Mouse (Mus musculus) layer of hippocampus, adult 11-12 months (tissue): ENCODE measurements around the gene Sdcbp2.
A peak's percentile ranks its signal among the peaks of the same experiment; 100 is the strongest.

ENCODE experiments used
- DNase-seq: peaks from one replicate; pipeline ENCODE4 v3.0.0; 2022; ENCODE audit warnings: low spot score

Gene Sdcbp2

DNA sequence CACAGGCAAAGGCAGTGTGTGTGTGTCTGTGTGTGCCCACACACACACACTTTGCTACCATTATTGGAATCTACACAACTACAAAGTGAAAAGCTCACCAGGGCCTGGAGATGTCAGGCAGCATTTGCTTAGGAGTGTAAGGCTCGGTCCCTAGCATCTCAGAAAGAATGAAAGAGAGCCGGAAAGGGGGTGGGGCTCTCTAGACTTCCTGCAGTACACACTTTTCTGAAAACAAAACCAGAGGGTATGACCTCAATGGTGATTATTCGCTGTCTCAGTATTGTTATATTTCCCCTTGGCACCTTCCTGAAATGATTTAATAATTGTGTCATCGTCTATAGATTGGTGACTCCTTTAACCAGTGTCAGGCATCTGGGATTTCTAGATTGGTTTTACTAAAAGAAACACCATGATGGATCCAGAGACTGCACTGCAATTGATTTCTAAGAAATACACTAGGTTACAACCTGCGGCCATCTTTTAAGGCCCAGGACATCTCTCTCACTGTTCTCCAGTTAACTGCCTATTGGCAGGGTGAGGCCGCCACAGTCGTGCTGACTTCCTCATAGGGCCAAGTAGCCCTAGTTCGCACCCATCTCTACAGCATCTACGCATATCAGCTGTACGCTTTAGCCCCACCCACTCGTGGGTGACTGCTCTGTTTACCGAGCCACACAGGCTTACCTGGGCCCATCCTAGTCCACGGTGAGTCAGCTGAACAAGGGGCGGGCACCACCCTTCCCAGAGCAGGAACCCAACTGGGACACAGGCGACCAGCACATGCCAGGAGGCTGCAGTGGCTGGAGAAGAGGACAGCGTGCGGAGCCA is at the start of gene Sdcbp2:
TSS of gene Sdcbp2 (plus strand) at position 750 of the 828 bp plus-strand sequence.
- DNase-seq = no peak

DNA sequence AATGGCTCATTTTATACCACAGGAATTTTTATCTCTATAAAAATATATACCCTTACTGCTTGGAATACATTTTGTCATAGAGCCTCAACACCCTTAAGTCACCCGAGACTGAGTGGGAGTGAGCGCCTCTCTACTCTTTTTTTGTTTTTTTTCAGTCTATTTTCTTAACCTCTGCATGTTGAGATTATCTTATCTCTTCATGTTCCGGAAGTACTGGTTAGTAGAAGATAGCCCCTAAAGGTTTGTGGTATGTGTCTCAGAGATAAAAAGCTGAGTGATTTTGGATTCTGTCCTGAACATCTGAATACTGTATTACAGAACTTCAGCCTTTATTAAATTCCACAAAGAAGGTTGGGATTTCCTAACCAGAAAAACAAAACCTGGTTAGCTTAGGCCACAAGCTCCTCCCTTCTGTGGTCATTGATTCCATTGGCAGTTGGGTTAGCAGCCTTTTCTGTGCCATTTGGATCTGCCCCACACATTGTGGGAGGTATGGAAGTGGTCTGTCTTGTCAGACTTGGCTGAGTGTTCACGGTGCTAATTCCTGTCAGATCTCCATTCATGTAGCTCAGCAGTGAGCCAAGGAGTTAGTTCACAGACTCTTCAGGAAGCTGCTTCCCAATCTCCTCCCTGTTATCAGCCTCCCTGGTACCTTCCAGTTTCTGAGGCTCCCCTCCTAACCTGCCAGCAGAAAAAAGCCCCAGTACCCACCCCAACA is 47.9 kb upstream of the Sdcbp2 start:
- DNase-seq = no peak

DNA sequence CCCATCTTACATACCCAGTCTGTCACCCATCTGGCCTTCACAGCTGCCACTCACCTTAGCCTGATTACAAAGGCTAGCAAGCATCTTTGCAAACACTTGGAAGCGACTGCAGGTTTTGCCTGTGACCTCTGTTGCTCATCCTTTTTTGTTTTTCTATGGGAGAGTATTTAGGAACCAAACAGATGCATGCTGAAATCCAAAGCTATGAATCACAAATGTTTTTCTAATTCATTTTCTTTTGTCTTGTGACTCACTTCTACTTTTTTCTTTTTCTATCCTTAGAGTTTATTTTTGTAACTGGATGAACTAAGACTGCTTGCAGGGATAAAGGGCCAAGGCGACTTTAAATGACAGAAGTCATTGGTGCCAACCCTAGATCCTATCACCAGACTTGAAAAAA is 46.9 kb upstream of the Sdcbp2 start:
- no peak for DNase-seq

DNA sequence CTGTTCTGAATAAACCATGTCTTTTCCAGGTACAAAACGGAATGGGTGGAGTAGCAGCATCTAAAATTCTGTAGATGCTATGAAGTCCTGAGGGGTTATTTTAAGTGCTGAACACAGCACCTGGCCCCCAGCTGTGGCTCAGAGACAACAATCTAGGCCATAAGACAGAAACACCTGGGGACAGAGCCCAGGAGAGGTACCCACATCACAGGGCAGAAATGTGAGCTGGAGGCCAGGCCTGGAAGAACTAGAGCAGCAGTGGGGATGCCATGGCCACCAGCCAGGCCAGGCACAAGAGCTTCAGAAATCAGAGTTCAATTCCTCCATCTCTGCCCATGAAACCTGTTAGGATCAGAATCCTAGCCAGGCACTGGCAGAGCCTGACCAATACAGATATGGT is 44.4 kb upstream of the Sdcbp2 start:
- no peak for DNase-seq

DNA sequence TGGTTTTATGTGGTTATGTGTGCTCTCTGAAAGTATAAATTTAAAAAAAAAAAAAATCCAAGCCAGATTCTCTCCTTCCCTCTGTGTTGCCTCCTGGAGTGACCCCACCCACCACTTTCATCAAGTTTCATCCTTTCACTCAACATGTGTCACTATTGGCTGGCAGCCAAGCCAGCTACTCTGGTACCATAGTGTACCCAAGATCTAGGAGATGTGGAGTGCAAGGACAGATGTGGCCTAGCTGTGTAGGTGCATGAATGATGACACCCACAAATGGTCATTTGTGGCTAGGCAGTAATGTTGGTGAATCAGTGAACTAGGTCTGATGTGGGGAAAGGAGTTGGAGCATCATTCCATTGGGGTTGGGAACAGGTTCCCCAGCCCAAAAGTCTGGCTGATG is 43.3 kb upstream of the Sdcbp2 start:
- DNase-seq = no peak

DNA sequence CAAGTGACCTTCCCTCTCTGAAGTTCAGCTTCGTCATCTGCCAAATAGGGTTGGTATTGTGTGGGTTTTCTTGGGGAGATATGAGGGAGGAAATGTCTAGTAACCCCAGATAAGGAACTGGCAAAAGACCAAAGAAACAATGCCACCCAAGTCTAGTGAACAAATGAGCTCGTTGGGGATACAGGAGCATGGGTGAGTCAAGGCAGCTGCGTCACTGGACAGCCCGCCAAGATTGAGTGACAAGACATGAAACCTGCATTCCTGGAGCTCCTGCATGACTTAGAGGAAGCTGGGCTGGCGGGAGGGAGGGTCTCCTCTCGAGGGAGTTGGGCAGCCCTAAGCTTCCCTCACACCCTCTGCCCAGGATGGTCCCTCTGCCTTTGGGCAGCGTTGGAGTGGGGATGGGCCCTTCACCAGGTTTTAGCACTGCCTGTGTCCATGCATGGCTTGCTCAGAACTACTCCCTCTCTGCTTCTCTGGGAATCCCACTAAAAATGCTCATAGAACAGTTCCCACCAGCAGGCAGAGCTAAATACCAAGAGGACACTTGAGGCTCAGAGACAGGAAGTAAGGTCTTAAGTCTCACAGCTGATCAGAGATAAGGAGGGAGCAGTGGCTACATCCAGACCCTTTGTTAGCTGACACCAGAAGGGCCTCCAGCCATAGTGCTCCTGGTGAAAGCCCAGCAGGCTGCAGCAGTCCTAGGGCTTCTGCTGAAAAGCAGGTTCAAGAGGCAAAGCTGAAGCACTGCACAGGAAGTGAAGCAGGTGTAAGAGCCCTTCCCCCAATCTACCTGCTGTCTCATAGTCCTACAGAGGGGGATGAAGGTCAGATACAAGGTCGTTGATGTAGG is 41.8 kb upstream of the Sdcbp2 start:
- no peak for DNase-seq

DNA sequence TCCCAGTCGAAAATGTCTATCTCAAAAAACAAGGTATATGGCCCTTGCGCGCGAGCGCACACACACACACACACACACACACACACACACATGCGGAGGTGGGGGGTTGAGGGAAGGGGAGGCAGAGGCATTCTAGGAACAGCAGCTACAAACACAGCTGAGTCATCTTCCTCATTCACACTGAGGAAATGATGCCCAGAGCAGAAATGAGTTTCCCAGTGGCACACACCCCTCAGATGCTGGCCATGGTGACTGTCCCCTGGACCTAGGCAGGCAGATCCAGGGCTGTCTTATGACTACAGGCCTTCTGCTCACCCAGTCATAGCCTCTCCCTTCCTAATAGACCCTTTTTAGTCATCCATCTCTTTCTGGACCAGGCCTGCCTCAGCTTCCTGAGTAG is 38.8 kb upstream of the Sdcbp2 start:
- no peak for DNase-seq

DNA sequence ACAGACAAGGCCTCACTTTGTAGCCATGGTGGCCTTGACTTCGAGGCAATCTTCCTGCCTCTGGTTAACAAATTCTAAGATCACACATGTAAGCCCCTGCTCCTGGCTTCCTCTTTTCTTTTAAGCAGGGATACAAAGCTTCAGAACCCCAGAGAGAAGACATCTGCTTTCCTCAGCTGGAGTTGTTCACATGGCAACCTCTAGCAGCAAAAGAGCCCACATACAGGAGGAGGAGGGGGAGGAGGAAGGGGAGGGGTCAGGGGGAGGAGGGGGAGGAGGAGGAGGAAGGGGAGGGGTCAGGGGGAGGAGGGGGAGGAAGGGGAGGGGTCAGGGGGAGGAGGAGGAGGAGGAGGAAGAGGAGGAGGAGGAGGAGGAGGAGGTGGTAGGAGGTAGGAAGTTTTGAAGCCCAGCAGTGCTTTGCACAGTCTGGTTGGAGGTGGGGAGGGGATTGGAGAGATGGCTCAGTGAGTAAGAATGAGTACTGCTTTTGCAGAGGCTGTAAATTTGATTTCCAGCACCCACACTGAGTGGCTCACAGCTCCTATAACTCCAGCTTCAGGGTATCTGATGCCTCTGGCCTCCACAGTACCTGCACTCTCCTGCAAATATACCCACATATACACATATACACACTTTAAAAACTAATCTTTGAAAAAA is 36.3 kb upstream of the Sdcbp2 start:
- DNase-seq = no peak

DNA sequence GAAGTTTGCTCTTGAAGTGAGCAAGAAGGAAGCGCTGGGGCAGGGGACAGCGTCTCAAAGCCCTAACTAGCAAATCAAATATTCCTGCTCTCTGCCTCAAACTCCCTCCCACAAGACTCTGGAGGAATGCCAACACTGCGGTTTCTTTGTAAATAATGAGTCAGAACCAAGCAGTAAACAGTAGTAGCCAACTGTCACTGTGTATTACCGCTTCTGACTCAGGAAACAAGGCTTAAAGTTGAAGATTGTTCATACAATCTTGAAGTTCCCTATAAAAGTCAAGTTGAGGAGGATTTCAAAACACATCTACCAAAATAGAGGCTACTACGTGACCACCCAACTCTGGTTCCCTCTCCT is 35.8 kb upstream of the Sdcbp2 start:
- peak; percentile 64 for DNase-seq

DNA sequence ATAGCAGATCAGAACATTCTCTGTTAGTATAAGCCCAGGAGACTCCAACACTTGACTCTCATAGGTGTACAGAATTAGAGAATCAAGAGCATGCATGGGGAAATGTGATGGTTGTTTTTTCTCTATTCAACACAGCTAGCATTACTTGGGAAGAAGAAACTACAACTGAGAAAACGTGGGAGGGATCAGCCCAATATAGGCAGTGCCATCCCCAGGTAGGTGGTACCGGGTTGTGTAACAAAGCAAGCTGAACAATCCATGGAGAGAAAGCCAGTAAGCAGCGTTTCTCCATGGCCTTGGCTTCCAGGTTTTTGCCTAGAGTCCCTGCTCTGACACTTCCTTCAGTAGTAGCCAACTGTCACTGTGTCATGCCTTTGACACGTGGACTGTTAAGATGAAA is 33.8 kb upstream of the Sdcbp2 start:
- no peak for DNase-seq

DNA sequence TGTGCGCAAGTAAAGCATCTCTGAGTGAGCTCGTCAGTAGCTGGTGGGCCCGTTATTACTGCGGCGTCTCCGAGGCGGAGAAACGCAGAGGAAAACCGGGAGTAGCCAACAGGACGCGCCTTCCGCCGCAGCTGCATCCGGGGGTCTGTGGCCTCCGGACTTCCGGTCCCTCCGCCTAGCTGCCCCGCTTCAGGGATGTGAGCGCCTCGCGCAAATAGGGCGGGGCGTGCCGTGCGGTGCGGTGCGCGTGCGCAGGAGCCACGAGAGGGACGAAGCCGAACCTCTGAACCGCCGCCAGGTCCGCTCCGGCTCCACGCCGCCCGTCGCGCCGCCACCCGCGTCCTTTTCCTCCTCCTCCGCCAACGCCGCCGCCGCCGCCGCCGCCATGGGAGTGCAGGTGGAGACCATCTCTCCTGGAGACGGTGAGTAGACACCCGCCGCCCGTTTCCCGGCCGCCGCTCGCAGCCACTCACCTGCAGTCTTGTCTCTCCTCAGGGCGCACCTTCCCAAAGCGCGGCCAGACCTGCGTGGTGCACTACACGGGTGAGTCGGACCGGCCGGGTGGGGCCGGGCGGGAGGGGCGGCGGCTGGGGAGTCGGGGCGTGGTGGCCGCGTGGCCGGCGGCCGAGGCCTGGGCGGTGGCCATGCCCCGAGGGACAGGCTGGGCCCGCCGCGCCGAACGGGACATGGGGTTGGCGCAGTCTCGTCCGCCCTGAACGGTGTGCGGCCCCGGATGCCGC is 29.9 kb upstream of the Sdcbp2 start, which contains the start of gene Fkbp1a:
TSS of gene Fkbp1a (plus strand) at position 161 of the 740 bp plus-strand sequence.
- DNase-seq = peak; percentile 96

DNA sequence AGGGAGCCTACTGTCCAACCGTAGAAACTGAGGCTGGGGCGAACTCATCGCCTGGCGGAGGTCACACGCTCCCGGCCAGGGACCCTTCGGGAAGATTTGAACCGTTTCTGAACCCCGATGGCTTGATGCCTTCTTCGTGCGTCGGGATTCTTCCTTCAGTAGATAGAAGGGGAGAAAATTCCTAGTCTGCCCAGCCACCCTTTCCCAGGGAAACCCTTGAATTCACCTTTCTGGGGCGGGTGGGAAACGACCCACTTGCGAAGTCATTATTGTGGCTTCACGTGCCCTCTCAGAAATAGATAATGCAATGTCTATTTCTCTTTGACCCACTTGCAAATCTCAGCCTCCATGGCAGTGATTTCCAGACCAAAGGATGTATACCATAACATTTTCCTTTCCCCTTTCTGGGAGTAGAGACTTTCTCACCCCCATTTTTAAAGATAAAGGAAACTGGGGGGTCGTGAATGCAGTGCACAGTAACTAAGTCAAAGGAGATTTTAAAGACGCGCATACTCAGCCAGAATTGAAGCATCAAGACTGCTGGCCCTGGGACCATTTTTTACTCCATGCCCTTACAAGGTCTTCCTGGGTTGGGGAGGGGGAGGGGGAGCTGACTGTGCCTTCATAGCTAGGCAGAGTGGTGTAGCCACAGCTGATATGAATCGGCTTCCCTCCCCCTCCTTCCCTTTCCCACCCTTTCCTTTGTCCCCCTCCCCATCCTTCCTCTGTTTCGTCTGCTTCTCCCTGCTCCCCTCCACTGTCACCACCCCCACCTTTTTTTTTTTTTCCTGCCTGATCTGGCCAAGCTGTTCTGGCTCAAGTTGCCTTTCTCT is 29.1 kb upstream of the Sdcbp2 start:
- DNase-seq = peak; percentile 55

DNA sequence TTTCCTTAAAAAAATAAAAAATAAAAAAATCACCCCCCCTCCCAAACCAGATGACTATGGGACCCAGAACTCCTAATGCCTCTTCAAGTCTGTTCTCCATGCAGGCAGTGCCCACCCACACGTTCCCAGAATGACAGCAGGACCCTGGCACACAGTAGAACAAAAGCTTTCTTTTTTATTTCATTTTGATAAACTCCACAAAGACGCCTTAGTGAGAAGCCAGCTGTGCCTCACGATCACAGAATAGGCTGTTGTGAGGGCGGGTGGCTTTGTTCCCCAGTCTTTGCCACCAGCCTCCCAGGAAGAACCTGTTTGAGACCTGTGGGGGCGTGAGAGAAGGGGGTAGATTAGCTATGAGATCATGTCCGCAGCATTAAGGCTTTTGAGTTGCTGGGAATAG is 27.7 kb upstream of the Sdcbp2 start:
- peak; percentile 61 for DNase-seq

DNA sequence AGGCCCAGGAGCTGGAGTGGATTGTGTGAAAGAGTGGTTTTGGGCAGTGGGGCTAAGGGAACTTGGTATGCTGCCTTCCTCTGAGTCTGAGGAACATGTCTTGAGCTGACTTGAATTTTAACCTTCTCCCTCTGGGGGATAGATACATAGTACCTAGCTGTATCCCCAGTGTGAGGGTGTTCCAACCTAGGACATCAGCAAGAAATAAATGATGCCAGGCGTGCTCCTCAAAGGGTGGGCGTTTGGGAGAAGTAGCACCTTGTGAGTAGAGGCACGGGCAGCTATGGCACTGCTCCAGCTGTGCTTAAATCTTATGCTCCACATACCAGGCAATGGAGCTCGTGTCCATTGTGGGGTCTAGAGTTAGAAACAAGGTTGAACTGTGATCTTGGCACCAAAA is 25.9 kb upstream of the Sdcbp2 start:
- no peak for DNase-seq

DNA sequence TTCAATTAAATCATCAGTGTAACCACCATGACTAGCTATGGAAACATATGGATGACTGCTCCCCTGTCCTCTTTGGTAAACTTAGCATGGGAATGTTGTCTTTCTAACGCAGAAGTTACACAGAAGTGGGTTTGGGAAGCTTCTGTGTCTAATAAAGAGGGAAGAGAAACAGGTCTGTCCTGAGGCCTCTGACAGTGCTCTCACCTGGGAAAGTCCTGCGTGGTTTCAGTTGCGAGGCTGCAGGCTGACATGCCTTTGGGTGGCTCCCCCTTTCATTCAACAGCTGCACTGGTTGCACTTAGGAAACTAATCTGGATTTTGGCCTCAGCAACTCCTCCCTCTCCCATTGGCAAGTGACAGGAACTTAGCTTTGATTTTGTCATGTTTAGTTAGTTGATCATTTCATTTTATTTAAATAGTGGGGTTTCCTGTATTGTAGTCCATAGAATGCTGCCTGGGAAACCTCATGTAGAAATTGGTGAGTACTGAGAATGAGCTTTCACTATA is 22.8 kb upstream of the Sdcbp2 start:
- no peak for DNase-seq

DNA sequence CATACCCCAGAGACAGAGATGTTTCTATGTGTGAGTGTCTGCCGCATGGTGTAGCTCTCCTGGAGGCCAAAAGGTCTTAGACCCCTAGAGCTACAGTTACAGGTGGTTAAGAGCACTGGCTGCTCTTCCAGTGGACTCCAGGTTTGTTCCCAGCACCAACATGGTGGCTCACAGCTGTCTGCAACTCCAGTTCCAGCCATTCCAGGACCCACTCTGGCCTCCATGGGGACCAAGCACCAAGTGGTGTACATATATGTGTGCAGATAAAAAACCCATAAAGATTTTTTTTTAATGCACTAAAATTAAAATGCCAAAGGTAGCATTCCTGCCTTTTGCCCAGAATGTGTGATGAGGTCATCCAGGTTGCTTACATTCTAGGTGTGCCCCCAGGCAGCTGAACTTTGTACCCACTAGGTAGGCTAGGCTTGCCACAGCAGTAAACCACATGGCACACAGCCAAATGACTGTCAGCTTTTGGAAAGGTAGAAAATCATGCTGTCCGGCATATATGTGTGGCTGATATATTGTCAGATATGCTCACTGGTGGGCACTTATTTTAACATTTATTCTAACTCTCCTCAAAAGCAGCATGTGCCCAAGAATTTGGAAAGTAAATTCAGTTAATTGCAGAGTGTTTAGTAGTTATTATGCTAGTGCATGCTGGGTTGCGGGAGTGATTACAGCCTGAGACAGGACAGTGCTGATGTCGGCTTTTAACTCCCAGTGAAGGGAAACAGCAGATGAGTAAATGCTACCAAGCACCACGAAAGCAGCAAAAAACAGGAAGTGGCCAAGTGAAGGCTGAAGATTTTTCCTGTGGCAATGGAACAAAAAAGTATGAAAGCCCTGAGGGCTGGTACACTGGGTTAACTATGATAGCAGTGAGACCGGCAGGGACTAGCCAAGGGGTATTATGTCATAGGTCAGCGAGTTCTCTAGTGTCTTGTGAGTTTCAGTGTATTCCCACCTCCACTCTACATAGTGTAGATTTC is 9.2 kb upstream of the Sdcbp2 start:
- no peak for DNase-seq

DNA sequence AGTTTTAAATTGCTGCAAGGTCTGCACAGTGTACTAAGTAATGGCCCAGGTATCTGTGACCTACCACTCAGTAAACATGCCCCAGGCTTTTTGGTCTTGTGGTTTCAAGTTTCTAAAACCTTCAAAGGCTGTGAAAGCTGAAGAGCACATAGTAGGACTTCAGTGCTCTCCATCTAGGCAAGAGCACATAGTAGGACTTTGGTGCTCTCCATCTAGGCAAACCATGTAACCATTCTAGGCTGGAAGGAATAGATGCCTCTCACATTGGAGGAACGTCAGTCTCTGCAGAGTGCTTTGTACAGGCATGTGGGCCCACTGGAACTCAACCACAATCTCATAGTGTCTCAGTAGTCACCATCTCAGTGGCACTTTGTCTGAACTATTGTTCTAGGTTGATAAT is 8.4 kb upstream of the Sdcbp2 start:
- DNase-seq = no peak

DNA sequence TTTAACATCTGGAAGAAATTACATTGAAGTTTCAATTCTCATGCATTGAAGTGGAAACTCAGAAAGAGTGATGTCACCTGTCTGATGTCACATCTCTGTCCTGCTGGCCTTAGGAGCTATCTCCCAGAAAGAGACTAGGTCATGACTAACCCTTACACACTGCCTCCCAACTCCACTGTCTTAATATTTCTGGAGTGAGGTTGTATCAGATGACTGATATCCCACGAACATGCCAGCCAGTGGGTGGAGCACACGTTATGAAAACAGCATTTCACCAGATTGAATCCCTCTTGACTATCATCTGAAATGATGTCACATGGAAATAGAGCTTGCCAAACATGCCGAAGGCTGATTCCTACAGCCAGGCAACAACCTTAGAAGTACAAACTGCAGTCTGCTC is 7.4 kb upstream of the Sdcbp2 start:
- no peak for DNase-seq

DNA sequence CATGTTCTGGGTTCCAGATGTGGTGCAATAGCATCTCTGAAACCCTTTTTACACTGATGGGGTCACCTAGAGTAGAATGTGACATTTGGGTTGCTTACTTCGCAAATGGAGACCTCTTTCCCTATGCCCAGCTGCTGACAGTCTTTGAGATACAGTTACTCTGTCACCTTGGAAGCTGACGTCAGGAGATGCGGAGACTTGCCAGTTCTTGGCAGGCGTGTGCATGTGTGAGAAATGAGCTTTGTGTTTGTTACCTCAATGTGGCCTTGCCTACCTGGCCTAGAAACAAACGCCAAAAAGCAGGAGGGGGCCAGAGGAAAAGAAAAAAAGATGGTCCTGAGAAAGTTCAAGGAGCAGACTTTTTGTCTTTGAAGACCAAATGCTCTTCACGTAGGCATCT is 5.6 kb upstream of the Sdcbp2 start:
- DNase-seq = no peak
